Mouse (Mus musculus): Measurements from ENCODE around the gene Dock9.

GRCm38 (mm10) chr14:121776749-121777148, 20.9 kb downstream of the Dock9 start:
- TF ChIP-seq CTCF (IDR thresholded peaks at IDR 0.05; ENCODE audit: low read depth), result peak; percentile 18
- TF ChIP-seq EP300 (IDR thresholded peaks at IDR 0.05; ENCODE audit: low read depth), result no peak

All from heart, postnatal 0 days (tissue).